Mouse (Mus musculus) neural tube, embryonic 11.5 days (tissue): ENCODE data around the gene Fhl3. TPM values are rescaled to one million over a fixed set of nuclear protein-coding genes. Genes with fewer than 3 reads are reported as not detected.

Experiments used
- ATAC-seq: fragments of 200-750 bp; cut with Nextera tagmentation; 2 replicates; pipeline ENCODE4 v1.8.0; 2017; ENCODE audit warnings: moderate number of reproducible peaks, mild to moderate bottlenecking, moderate TSS enrichment, moderate library complexity; ENCODE audit not compliant: insufficient read depth, low FRiP score, low TSS enrichment
- DNase-seq: peaks from one replicate; pipeline ENCODE4 v3.0.0-alpha.2; 2015; ENCODE audit warnings: low spot score
- H3K27ac ChIP-seq: fragments of 300-500 bp; sonication (generic); 2 replicates; pipeline ENCODE4 v1.5.1; 2014; ENCODE audit warnings: low read depth, mild to moderate bottlenecking, low read length
- H3K27me3 ChIP-seq: fragments of 300-500 bp; sonication (generic); 2 replicates; pipeline ENCODE4 v1.6.1; 2014; ENCODE audit warnings: mild to moderate bottlenecking, low read length, mixed read lengths; ENCODE audit not compliant: control insufficient read depth, insufficient read depth
- H3K36me3 ChIP-seq: fragments of 300-500 bp; sonication (generic); 2 replicates; pipeline ENCODE4 v1.6.1; 2014; ENCODE audit warnings: mild to moderate bottlenecking, low read length, moderate library complexity, mixed read lengths; ENCODE audit not compliant: control insufficient read depth, insufficient read depth
- H3K4me1 ChIP-seq: fragments of 300-500 bp; sonication (generic); 2 replicates; pipeline ENCODE4 v1.6.1; 2014; ENCODE audit warnings: low read length, mixed read lengths; ENCODE audit not compliant: control insufficient read depth, insufficient read depth
- H3K4me2 ChIP-seq: fragments of 300-500 bp; sonication (generic); 2 replicates; pipeline ENCODE4 v1.6.1; 2014; ENCODE audit warnings: low read depth, mild to moderate bottlenecking, moderate library complexity
- H3K4me3 ChIP-seq: fragments of 300-500 bp; sonication (generic); 2 replicates; pipeline ENCODE4 v1.5.1; 2014; ENCODE audit warnings: low read depth, low read length
- H3K9ac ChIP-seq: fragments of 300-500 bp; sonication (generic); 2 replicates; pipeline ENCODE4 v1.6.1; 2014; ENCODE audit warnings: mild to moderate bottlenecking, low read length
- H3K9me3 ChIP-seq: fragments of 300-500 bp; sonication (generic); 2 replicates; pipeline ENCODE4 v1.6.1; 2016; ENCODE audit warnings: low read length; ENCODE audit not compliant: control insufficient read depth
- WGBS: fragments of 180-500 bp; shearing (Covaris S2); extraction: QIAGEN DNeasy Blood & Tissue Kit; methylation state at CpG from one replicate; pipeline ENCODE4 v1.1.7; 2014; 5-methylcytosine and 5-hydroxymethylcytosine counted together
- microRNA counts: library from miRNA; unstranded; fragments of <30 nt; microRNA quantifications from one replicate; lab custom pipeline; 2015
- microRNA-seq: library from miRNA; unstranded; fragments of <30 nt; microRNA quantifications from one replicate; pipeline ENCODE4, GENCODE M21; 2016
- polyA plus RNA-seq: library from polyadenylated mRNA; unstranded; fragments of >200 nt; fragmentation: Nextera tagmentation; extraction: Ambion mirVana; gene quantifications from 2 replicates; pipeline ENCODE4 v1.2.1, GENCODE M21; 2014

Gene Fhl3
- polyA plus RNA-seq, 1 experiment from 2014 or later = 6.2 TPM

DNA sequence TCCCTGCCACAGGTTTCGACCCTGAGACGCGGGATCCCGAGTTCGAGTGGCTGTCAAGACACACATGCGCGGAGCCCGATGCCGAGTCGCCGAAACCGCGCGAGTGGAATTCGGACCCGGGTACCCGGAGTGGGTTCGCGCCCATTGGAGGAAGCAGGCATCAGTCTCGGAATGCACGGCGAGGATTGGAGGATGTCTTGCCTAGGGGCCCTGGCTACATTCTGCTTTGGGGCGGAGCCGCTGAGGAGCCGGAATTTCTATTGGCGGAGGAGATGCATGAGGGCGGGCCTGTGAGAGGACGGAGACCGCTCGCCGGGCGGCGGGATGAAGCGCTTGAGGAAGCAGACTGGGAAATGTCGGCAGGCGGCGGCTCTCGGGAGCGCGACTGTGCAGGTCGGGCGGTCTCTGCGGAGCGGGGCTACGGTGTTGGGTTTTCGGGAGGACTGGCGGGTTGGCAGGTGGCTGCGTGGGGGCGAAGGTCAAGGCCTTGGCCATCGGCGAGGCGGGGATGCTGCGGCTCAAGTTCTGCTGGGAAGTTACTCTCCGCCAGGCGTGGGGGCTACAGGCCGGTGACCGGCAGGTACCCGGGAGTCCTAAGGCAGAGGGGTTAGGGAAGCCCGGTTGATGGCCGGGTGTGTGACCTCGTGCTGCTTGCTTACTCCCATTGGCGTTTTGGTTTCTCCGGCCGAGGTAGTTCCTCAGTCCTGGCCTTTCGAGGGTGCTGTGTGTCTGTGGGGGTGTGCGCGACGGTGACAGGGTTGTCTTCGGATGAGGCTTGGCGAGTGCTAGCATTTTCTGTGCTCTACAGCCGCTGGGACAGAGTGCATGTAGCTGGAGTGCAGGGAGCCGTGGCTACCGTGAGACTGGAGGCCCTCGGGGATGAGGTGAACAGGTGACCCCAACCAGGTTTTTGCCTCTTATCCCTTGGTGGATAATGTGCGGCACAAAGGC is 51.1 kb downstream of the Fhl3 start:
- no peaks in the 10 kb centered on the region for H3K36me3 ChIP-seq
- peak; percentile 96 for DNase-seq
- peaks cover 10% of the 10 kb centered on the region for H3K4me1 ChIP-seq
- H3K27me3 ChIP-seq = no peaks in the 10 kb centered on the region
- peak overlapping the region; percentile 67 for H3K9ac ChIP-seq
- H3K9me3 ChIP-seq = no peaks in the 10 kb centered on the region
- peak overlapping the region; percentile 97 for H3K4me2 ChIP-seq
- whole genome bisulfite sequencing = under 1% methylated on average over 75 of the region's 75 CpGs
- no peak overlapping the region for H3K27ac ChIP-seq
- ATAC-seq = peak; percentile 100
- peak overlapping the region; percentile 70 for H3K4me3 ChIP-seq

DNA sequence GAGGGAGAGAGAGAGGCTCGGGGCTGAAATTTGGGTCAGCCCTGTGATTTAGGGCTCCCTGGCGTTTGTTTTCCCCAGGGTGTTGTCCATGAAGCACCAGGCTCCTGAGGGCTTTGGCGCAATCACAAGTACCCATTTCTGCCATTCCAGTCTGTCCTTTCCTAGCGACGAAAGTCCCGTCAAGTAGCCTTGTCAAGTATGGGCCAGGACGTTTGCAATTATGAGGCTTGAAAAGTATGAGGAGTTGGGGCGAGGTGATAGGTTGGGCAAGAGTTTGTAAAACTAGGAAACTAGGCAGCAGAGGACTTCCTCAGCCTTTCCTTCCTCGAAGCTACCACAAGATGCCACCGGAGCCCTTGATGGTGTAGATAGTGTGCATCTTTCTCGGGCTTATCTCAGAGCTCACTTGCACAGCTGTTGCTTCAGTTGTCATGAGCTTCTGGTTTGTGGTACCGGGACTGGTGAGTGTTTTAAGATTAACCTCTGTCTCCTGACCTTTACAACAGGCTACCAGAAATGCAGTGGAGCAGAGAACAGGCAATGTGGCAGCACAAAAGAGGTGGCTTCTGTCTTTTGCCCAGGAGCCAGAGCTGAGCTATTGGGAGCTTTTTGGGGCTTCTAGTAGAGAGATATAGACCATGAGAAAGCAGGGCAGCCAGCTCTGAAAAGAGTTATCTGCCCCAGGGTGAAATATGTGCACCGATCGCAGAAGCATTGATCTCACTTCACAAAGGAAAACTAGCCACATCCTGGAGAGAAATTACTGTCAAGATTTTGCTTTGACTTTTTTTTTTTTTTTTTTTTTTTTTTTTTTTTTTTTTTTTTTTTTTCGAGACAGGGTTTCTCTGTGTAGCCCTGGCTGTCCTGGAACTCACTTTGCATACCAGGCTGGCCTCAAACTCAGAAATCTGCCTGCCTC is 52.0 kb downstream of the Fhl3 start:
- Histone ChIP-seq H3K9me3 (no peaks in the 10 kb centered on the region), H3K27ac (no peak overlapping the region), H3K9ac (no peak overlapping the region; the same call in 1 of the 2 replicates), H3K36me3 (no peaks in the 10 kb centered on the region), H3K4me3 (peak overlapping the region; percentile 70), H3K4me2 (peak overlapping the region; percentile 97), H3K27me3 (no peaks in the 10 kb centered on the region), H3K4me1 (peaks cover 10% of the 10 kb centered on the region)
- ATAC-seq (no peak), DNase-seq (no peak)
- WGBS = 19% methylated on average over 14 of the region's 15 CpGs

DNA sequence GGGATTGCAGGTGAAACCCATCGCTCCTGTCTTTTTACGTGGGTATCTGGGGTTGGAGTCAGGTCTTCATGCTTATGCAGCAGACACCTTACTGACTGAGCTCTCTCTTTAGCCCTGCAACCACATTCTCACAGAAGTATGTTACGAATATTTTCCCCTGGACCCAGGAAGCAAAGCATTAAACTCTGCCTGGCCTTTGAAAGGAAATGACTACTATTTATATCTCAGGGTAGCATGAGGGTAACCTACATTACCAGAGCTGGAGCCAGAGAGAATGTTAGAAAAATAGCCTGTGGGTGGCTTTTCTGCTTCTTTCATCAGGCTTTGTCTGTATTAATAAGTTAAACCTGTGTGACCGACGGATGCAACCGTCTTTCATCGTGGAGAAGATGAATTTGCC is 55.0 kb downstream of the Fhl3 start:
- no peak for ATAC-seq
- 83% methylated on average over 7 of the region's 7 CpGs for WGBS

More for the DNA sequence above, 55.0 kb downstream of the Fhl3 start:
- H3K27ac ChIP-seq = no peak overlapping the region
- no peaks in the 10 kb centered on the region for H3K36me3 ChIP-seq
- H3K9me3 ChIP-seq = no peaks in the 10 kb centered on the region
- DNase-seq = no peak
- no peaks in the 10 kb centered on the region for H3K27me3 ChIP-seq
- H3K4me1 ChIP-seq = peaks cover 10% of the 10 kb centered on the region
- no peak overlapping the region for H3K9ac ChIP-seq
- H3K4me3 ChIP-seq = no peak overlapping the region
- no peak overlapping the region for H3K4me2 ChIP-seq

MicroRNAs within 50 kb of the gene (microRNA counts, 519-probe panel; counts per million panel counts)
- 171 counts per million, percentile 57 among the panel's probes with 10 or more counts for microRNA mmu-miR-697 (lab: Ali Mortazavi, UCI)
- 171 counts per million, percentile 57 among the panel's probes with 10 or more counts for microRNA mmu-miR-698 (lab: Ali Mortazavi, UCI)

Small RNA genes lying within 50 kb of the gene (microRNA-seq; reads per million reads assigned to microRNA genes)
- gene Gm24721 = not detected
- gene Mir697 = not detected
- not detected for gene Mir698

Other genes with a start within 250 kb of the Fhl3 start
- gene 3100002H09Rik, start 89.9 kb upstream of the Fhl3 start, polyA plus RNA-seq = 0.54 and 0.57 TPM in 2 replicates
- 17.0 and 17.1 TPM in 2 replicates for gene Pou3f1, start 43.9 kb upstream of the Fhl3 start, polyA plus RNA-seq
- gene Utp11, start 7.1 kb upstream of the Fhl3 start, polyA plus RNA-seq = 54.0 and 56.7 TPM in 2 replicates
- gene Sf3a3, start 14.1 kb downstream of the Fhl3 start, polyA plus RNA-seq = 196 TPM in 2 replicates
- 24.9 and 25.5 TPM in 2 replicates for gene Inpp5b, start 41.1 kb downstream of the Fhl3 start, polyA plus RNA-seq
- 15.3 and 16.0 TPM in 2 replicates for gene Mtf1, start 101.4 kb downstream of the Fhl3 start, polyA plus RNA-seq
- 50.8 and 58.1 TPM in 2 replicates for gene Yrdc, start 150.0 kb downstream of the Fhl3 start, polyA plus RNA-seq
- gene 1110065P20Rik, start 150.5 kb downstream of the Fhl3 start, polyA plus RNA-seq = 36.5 and 41.5 TPM in 2 replicates
- gene Maneal, start 161.5 kb downstream of the Fhl3 start, polyA plus RNA-seq = 9.1 and 11.8 TPM in 2 replicates
- 3.7 and 4.0 TPM in 2 replicates for gene Epha10, start 180.2 kb downstream of the Fhl3 start, polyA plus RNA-seq
- gene 9930104L06Rik, start 236.3 kb downstream of the Fhl3 start, polyA plus RNA-seq = 4.9 and 6.5 TPM in 2 replicates
- 181 and 186 TPM in 2 replicates for gene Cdca8, start 238.6 kb downstream of the Fhl3 start, polyA plus RNA-seq